Mouse (Mus musculus) left cerebral cortex, adult 11 months (tissue): ENCODE measurements around the gene Zfp579.
"Not testable (repeated sequence)": the region's sequence is repeated elsewhere in the genome, so short reads cannot be mapped to it uniquely, and the experiment has no call there.

Source experiments
- DNase-seq: peaks from one replicate; pipeline ENCODE4 v3.0.0; 2022; ENCODE audit warnings: low spot score

Gene Zfp579

GRCm38 (mm10) chr7:4996003-4996895 lies at the start of gene Zfp579:
TSS of gene Zfp579 (minus strand) at chr7:4996158.
- DNase-seq = no peak

- DNase-seq = no peak
Measured at GRCm38 (mm10) chr7:5044981-5045380, 49.0 kb upstream of the Zfp579 start.

- DNase-seq = no peak
Measured at GRCm38 (mm10) chr7:5038940-5039339, 43.0 kb upstream of the Zfp579 start.

GRCm38 (mm10) chr7:5038109-5038732 lies 42.3 kb upstream of the Zfp579 start, which contains the start of gene Zfp784:
TSS of gene Zfp784 (minus strand) at chr7:5038446.
- peak; percentile 85 for DNase-seq

- no peak for DNase-seq
Measured at GRCm38 (mm10) chr7:5037467-5037866, 41.5 kb upstream of the Zfp579 start.

GRCm38 (mm10) chr7:5037026-5037425 lies 41.1 kb upstream of the Zfp579 start:
- no peak for DNase-seq

- DNase-seq = no peak
Measured at GRCm38 (mm10) chr7:5036136-5036535, 40.2 kb upstream of the Zfp579 start.

GRCm38 (mm10) chr7:5035628-5036027 lies 39.7 kb upstream of the Zfp579 start:
- DNase-seq = no peak

- no peak for DNase-seq
Measured at GRCm38 (mm10) chr7:5033818-5034217, 37.9 kb upstream of the Zfp579 start, which contains the start of gene 4632433K11Rik. TSS of gene 4632433K11Rik (plus strand) at chr7:5034118.

- DNase-seq = no peak
Measured at GRCm38 (mm10) chr7:5031496-5031895, 35.5 kb upstream of the Zfp579 start.

- DNase-seq = no peak
Measured at GRCm38 (mm10) chr7:5030554-5031275, 34.8 kb upstream of the Zfp579 start.

GRCm38 (mm10) chr7:5029946-5030345 lies 34.0 kb upstream of the Zfp579 start:
- no peak for DNase-seq

- DNase-seq = no peak
Measured at GRCm38 (mm10) chr7:5029543-5029942, 33.6 kb upstream of the Zfp579 start.

GRCm38 (mm10) chr7:5021197-5021596 lies 25.2 kb upstream of the Zfp579 start:
- no peak for DNase-seq

GRCm38 (mm10) chr7:5020685-5021084 lies 24.7 kb upstream of the Zfp579 start:
- no peak for DNase-seq

- DNase-seq = peak; percentile 98
Measured at GRCm38 (mm10) chr7:5020000-5020681, 24.2 kb upstream of the Zfp579 start, which contains the start of the genes Zfp865 and Ccdc106. TSS of gene Zfp865 (plus strand) at chr7:5020376. TSS of gene Ccdc106 (plus strand) at chr7:5020553.

- not testable (repeated sequence) for DNase-seq
Measured at GRCm38 (mm10) chr7:5019576-5019975, 23.6 kb upstream of the Zfp579 start.

- no peak for DNase-seq
Measured at GRCm38 (mm10) chr7:5017931-5018330, 22.0 kb upstream of the Zfp579 start.

GRCm38 (mm10) chr7:5017352-5017751 lies 21.4 kb upstream of the Zfp579 start:
- DNase-seq = no peak

GRCm38 (mm10) chr7:5016920-5017319 lies 21.0 kb upstream of the Zfp579 start:
- no peak for DNase-seq

- DNase-seq = no peak
Measured at GRCm38 (mm10) chr7:5016057-5016456, 20.1 kb upstream of the Zfp579 start.
